Mouse (Mus musculus): ENCODE data around the gene Ramac. TPM values are rescaled to one million over a fixed set of nuclear protein-coding genes. Genes with fewer than 3 reads are reported as not detected.

Ramac gene
- total RNA-seq, 1 experiment, result 23.3 TPM

DNA sequence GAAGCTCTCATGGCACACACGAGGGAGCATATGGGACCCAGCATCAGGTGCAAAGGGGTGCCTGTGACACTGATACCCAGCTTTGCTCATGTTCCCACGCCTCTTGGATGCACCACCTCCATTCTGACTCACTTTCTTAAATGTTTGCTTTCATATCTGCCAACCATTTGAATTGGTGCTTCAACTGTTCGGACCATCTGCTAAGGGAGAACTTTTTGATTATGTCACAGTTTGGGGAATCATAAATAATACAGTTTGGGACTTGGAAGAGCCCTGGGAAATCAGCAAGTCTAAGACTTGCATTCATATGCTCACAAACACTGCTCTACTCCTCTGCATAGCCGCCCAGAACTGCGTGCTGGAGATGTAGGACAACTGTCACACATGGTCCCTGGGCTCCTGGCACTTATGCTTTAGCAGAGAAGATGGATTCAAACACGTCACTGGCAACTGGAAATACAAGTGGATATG lies 31.5 kb upstream of the Ramac start:
- in situ Hi-C loops (cut with MboI; ENCODE audit: low sequenced_read_pairs in 2 of 2, unreplicated experiment in 2 of 2), result no loop called here
- Histone ChIP-seq H3K36me3 (ENCODE audit: control insufficient read depth, insufficient read depth, low read length, poor library complexity, severe bottlenecking) (no peaks in the 10 kb centered on the region), H3K4me3 (ENCODE audit: insufficient read depth in 1 of 2, low read depth in 1 of 2, low read length in 2 of 2, poor library complexity in 1 of 2, severe bottlenecking in 1 of 2) (no peak overlapping the region), H3K9ac (ENCODE audit: insufficient read depth, low read depth, low read length, poor library complexity, severe bottlenecking) (no peak overlapping the region), H3K27ac (ENCODE audit: insufficient read depth, low read depth, low read length, poor library complexity, severe bottlenecking) (no peak overlapping the region), H3K9me3 (ENCODE audit: control insufficient read depth, insufficient read depth, low read depth, low read length) (no peaks in the 10 kb centered on the region), H3K4me1 (ENCODE audit: control insufficient read depth in 2 of 2, insufficient read depth in 2 of 2, low read length in 2 of 2, poor library complexity in 1 of 2) (no peaks in the 10 kb centered on the region)
- TF ChIP-seq ZNF384 (IDR thresholded peaks at IDR 0.05; ENCODE audit: low read depth, low read length) (no peak), CHD2 (IDR thresholded peaks at IDR 0.05; ENCODE audit: low read depth, low read length) (no peak), ZC3H11A (IDR thresholded peaks at IDR 0.05; ENCODE audit: borderline replicate concordance, low read depth, low read length) (no peak), MAFK (IDR thresholded peaks at IDR 0.05; ENCODE audit: insufficient read depth, low read depth, low read length) (no peak), HCFC1 (IDR thresholded peaks at IDR 0.05; ENCODE audit: borderline replicate concordance, insufficient read depth, low read length) (no peak)
- DNase-seq (ENCODE audit: low read depth, low spot score), result no peak

DNA sequence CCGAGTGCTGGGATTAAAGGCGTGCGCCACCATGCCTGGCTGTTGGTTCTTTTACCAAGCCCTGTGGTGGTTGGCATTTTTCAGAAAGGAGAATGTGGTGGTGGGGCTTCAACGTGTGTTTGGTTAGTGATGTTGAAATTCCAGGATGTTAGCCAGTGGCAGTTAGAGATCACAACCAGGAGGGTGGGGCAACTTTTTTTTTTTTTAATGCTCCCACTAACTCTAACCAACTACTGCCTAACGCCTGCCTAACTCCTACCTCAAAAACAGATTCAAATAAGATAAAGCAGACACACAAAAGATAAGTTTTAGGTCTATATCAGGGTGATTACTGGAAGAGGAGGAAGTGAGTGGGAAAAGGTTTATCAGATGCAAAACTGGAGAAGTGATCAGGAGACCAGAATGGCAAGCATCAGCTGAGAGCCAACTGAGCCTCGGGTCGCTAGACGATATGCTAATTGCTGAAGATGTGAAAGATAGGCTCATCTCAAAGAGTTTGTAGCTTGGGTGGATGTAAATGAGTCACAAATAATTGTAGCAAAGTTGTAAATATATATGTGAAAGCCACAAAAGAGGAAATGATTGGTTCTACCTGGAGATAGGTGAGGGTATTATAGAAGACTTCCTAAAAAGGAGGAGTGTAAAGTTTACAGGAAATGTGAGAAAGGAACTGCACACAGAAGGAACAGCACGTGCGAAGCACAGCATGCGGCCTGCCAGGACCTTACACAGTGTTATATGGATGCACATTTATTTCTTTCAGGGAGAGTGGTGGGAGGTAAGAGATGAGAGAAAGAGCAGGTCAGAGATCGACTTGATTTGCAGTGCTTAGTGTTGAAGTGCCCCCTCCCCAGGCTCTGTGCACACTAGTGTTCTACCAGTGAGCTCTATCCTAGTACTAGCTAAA lies 30.3 kb upstream of the Ramac start:
- H3K36me3 ChIP-seq (ENCODE audit: control insufficient read depth, insufficient read depth, low read length, poor library complexity, severe bottlenecking), result no peaks in the 10 kb centered on the region
- H3K4me1 ChIP-seq (ENCODE audit: control insufficient read depth in 2 of 2, insufficient read depth in 2 of 2, low read length in 2 of 2, poor library complexity in 1 of 2), result no peaks in the 10 kb centered on the region
- H3K9ac ChIP-seq (ENCODE audit: insufficient read depth, low read depth, low read length, poor library complexity, severe bottlenecking), result no peak overlapping the region
- in situ Hi-C loops (cut with MboI; ENCODE audit: low sequenced_read_pairs in 2 of 2, unreplicated experiment in 2 of 2), result no loop called here
- no peak for DNase-seq (ENCODE audit: low read depth, low spot score)
- H3K4me3 ChIP-seq (ENCODE audit: insufficient read depth in 1 of 2, low read depth in 1 of 2, low read length in 2 of 2, poor library complexity in 1 of 2, severe bottlenecking in 1 of 2), result no peak overlapping the region
- no peaks in the 10 kb centered on the region for H3K9me3 ChIP-seq (ENCODE audit: control insufficient read depth, insufficient read depth, low read depth, low read length)
- TF ChIP-seq ZC3H11A (IDR thresholded peaks at IDR 0.05; ENCODE audit: borderline replicate concordance, low read depth, low read length) (no peak), CHD2 (IDR thresholded peaks at IDR 0.05; ENCODE audit: low read depth, low read length) (no peak), HCFC1 (IDR thresholded peaks at IDR 0.05; ENCODE audit: borderline replicate concordance, insufficient read depth, low read length) (no peak), MAFK (IDR thresholded peaks at IDR 0.05; ENCODE audit: insufficient read depth, low read depth, low read length) (no peak), ZNF384 (IDR thresholded peaks at IDR 0.05; ENCODE audit: low read depth, low read length) (no peak)
- no peak overlapping the region for H3K27ac ChIP-seq (ENCODE audit: insufficient read depth, low read depth, low read length, poor library complexity, severe bottlenecking)

GRCm38 (mm10) chr7:81735300-81736048 lies 27.3 kb upstream of the Ramac start:
- Histone ChIP-seq H3K4me3 (ENCODE audit: insufficient read depth in 1 of 2, low read depth in 1 of 2, low read length in 2 of 2, poor library complexity in 1 of 2, severe bottlenecking in 1 of 2) (no peak overlapping the region), H3K9ac (ENCODE audit: insufficient read depth, low read depth, low read length, poor library complexity, severe bottlenecking) (no peak overlapping the region), H3K4me1 (ENCODE audit: control insufficient read depth in 2 of 2, insufficient read depth in 2 of 2, low read length in 2 of 2, poor library complexity in 1 of 2) (no peaks in the 10 kb centered on the region), H3K36me3 (ENCODE audit: control insufficient read depth, insufficient read depth, low read length, poor library complexity, severe bottlenecking) (no peaks in the 10 kb centered on the region), H3K27ac (ENCODE audit: insufficient read depth, low read depth, low read length, poor library complexity, severe bottlenecking) (no peak overlapping the region), H3K9me3 (ENCODE audit: control insufficient read depth, insufficient read depth, low read depth, low read length) (no peaks in the 10 kb centered on the region)
- in situ Hi-C loops (cut with MboI; ENCODE audit: low sequenced_read_pairs in 2 of 2, unreplicated experiment in 2 of 2), result no loop called here
- DNase-seq (ENCODE audit: low read depth, low spot score), result no peak
- no peak for TF ChIP-seq CHD2 (IDR thresholded peaks at IDR 0.05; ENCODE audit: low read depth, low read length)
- no peak for TF ChIP-seq HCFC1 (IDR thresholded peaks at IDR 0.05; ENCODE audit: borderline replicate concordance, insufficient read depth, low read length)
- no peak for TF ChIP-seq ZC3H11A (IDR thresholded peaks at IDR 0.05; ENCODE audit: borderline replicate concordance, low read depth, low read length)
- TF ChIP-seq ZNF384 (IDR thresholded peaks at IDR 0.05; ENCODE audit: low read depth, low read length), result no peak
- no peak for TF ChIP-seq MAFK (IDR thresholded peaks at IDR 0.05; ENCODE audit: insufficient read depth, low read depth, low read length)

DNA sequence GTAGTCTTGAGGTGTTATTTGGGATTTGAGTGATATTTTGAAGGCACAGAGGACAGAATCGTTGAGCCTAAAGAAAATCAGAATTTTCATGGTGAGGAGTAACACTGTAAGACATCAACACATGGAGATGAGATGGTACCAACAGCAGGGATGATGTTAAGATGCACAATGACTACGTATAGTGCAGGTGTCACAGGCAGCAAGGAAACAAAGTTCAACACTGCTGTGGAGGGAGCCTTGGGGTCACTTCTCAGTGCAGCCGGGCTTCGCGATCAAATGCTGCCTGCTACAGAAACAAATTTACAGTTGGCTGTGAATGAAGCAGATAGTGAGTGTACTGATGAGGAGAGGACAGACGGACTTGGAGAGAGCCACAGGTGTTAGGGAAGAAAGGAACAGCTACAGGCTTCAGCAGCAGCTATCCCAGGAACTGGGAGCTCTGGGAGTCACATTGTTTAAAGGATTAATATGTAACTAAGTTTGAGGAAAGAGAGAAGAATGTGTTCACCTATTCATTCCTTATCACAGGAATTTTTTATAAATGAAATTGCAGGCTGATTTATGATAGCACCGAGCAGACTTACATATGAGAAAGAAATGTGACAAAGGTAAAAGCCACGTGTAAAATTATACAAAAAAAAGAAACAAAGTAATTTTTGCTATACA lies 23.9 kb upstream of the Ramac start:
- no peak for DNase-seq (ENCODE audit: low read depth, low spot score)
- TF ChIP-seq HCFC1 (IDR thresholded peaks at IDR 0.05; ENCODE audit: borderline replicate concordance, insufficient read depth, low read length) (no peak), CHD2 (IDR thresholded peaks at IDR 0.05; ENCODE audit: low read depth, low read length) (no peak), MAFK (IDR thresholded peaks at IDR 0.05; ENCODE audit: insufficient read depth, low read depth, low read length) (no peak), ZC3H11A (IDR thresholded peaks at IDR 0.05; ENCODE audit: borderline replicate concordance, low read depth, low read length) (no peak), ZNF384 (IDR thresholded peaks at IDR 0.05; ENCODE audit: low read depth, low read length) (no peak)
- Histone ChIP-seq H3K9ac (ENCODE audit: insufficient read depth, low read depth, low read length, poor library complexity, severe bottlenecking) (no peak overlapping the region), H3K4me3 (ENCODE audit: insufficient read depth in 1 of 2, low read depth in 1 of 2, low read length in 2 of 2, poor library complexity in 1 of 2, severe bottlenecking in 1 of 2) (no peak overlapping the region), H3K9me3 (ENCODE audit: control insufficient read depth, insufficient read depth, low read depth, low read length) (no peaks in the 10 kb centered on the region; the same call in 1 of the 2 replicates), H3K27ac (ENCODE audit: insufficient read depth, low read depth, low read length, poor library complexity, severe bottlenecking) (no peak overlapping the region), H3K4me1 (ENCODE audit: control insufficient read depth in 2 of 2, insufficient read depth in 2 of 2, low read length in 2 of 2, poor library complexity in 1 of 2) (no peaks in the 10 kb centered on the region), H3K36me3 (ENCODE audit: control insufficient read depth, insufficient read depth, low read length, poor library complexity, severe bottlenecking) (no peaks in the 10 kb centered on the region)
- in situ Hi-C loops (cut with MboI; ENCODE audit: low sequenced_read_pairs in 2 of 2, unreplicated experiment in 2 of 2), result no loop called here

Measured in ES-E14 (cell line).